Mouse (Mus musculus) G1E (cell line): ENCODE results near the gene Htr2b.

Experiments
- CTCF ChIP-seq: IDR thresholded peaks from 2 replicates; pipeline ENCODE4 v1.5.1; 2012; ENCODE audit warnings: low read depth, low read length, inconsistent platforms, mixed read lengths
- GATA1 ChIP-seq: IDR thresholded peaks from 2 replicates; pipeline ENCODE4 v1.6.1; 2012; ENCODE audit warnings: borderline replicate concordance, low read length, inconsistent platforms, mixed read lengths
- GATA2 ChIP-seq: IDR thresholded peaks from 2 replicates; pipeline ENCODE4 v1.6.1; 2012; ENCODE audit warnings: low read depth, low read length, inconsistent platforms, borderline replicate concordance
- POLR2AphosphoS5 ChIP-seq: IDR thresholded peaks from 2 replicates; pipeline ENCODE4 v1.6.1; 2012; ENCODE audit warnings: low read depth, low read length, inconsistent platforms; ENCODE audit not compliant: insufficient replicate concordance
- TAL1 ChIP-seq: conservative IDR thresholded peaks from 2 replicates; pipeline ENCODE4 v1.6.1; 2012; ENCODE audit warnings: low read depth, low read length, inconsistent platforms, mixed read lengths

DNA sequence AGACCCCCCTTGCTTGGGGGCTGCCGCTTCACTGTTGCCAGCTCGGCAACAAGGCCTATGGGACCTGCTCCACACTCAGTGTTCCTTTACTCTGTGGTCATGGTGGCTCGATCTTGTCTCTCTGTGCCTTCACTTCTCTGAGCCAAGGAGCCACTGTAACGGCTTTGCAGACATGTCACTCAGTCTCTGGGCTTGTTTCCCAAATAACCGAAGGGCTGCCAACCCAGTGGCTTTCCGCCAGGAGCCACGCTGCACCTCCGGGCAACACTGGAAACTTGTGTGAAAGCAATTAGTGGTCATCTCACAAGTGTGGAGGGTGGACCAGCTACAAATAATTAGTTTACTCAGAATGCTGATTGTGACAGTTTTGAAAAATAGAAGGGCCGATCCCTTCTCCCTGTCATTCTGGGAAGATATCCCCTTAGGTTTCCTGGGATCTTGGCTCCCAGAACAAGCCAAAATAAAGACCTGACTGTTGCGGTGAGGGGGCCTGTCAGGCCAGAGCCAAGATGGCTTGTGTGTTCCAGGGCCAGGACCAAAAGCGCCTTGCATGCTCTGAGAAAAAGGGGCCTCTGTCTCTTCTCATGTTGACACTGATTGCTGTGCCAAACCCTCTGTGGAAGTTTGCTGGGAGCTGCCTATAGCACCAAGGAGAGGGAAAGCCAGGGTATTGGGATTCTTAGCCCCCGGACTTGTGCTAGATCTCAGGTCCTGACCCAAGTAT, 58.4 kb downstream of the Htr2b start:
- TF ChIP-seq TAL1 (no peak), CTCF (no peak), POLR2AphosphoS5 (no peak), GATA2 (no peak), GATA1 (no peak)
